Mouse (Mus musculus): ENCODE measurements around the gene Hoxa11.

Gene Hoxa11

DNA sequence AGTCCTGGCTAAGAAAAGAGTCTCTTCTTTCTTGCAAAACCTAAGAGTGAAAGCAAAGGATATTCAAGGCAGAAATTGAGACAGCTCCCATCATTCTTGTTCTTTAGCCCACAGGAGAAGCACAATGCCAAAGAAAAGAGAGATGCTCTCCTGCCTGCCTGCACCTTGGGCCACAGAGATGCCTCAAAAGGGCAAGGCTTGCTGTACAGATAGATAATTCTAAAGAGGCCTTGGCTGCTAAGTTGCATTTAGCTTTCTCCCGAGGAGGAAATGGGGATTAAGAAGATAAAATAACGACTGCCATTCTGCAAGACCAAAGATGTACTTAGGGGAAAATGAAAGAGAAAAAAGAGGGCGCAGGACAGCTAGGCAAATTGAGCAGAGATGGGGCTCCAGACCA, 1.3 kb upstream of the Hoxa11 start:
- DNase-seq, result no peak

- no peak for DNase-seq
Measured at GRCm38 (mm10) chr6:52246403-52246803, 793 bp upstream of the Hoxa11 start.

GRCm38 (mm10) chr6:52245040-52245756, 412 bp downstream of the Hoxa11 start:
- no peak for DNase-seq

DNA sequence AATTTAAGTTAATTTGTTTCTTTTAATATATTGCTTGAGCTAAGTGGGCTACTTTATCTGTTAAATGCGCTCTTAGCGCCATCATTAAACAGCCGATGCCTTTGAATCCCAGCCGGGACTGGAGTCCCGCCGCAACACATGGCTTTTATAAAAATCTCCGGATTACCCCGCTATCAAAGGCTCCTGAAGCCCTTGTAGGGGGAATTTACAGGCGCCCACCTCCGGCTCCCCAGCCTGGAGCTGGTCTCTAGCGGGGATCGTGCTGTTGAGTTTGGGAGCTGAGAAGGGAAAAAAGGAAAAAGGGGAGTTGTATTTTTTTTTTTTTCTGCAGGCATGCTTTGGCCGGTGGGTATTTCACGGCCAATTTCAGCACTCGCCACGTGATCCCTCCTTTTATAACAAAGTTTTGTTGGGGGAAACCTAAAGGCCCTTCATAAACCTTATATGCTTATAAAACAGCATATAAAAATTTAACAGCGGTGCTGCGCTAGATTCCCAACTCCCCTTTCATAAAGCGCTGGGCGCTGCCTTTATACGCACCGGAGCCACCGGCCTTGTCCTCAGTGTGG, 1.1 kb downstream of the Hoxa11 start:
- DNase-seq, result no peak

- no peak for DNase-seq
Measured at GRCm38 (mm10) chr6:52243681-52244121, 1.9 kb downstream of the Hoxa11 start.

- DNase-seq, result no peak
Measured at GRCm38 (mm10) chr6:52242801-52243332, 2.7 kb downstream of the Hoxa11 start.

DNA sequence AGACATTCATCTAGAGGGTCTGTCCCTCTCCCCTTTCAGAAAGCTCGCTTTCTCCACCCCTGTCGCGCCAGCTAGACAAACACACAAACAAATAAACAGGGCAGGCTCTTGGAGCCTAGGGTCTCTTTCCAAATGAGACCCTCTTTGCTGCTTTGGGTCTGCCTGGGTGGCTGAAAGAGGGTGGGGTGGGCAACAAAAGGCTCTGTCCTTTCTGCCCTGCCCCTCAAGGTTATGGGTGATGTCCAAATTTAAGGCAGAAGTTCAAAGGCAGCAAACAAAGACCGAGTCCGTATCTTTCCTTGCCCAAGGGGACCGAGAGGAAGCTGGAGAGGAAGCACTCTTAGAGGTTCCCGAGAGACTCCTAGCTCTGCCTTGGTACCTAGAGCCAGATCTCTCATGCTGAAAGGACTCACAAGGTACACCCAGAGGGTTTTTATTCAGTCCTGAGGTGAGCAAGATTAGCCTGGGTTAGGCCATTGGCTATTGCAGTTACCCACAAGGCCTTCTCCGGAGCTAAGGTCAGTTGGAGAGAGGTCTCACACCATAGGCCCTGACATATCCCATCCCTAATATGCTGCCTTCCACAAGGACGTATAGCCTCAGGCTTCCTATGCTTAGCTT, 4.5 kb downstream of the Hoxa11 start:
- DNase-seq, result no peak

DNA sequence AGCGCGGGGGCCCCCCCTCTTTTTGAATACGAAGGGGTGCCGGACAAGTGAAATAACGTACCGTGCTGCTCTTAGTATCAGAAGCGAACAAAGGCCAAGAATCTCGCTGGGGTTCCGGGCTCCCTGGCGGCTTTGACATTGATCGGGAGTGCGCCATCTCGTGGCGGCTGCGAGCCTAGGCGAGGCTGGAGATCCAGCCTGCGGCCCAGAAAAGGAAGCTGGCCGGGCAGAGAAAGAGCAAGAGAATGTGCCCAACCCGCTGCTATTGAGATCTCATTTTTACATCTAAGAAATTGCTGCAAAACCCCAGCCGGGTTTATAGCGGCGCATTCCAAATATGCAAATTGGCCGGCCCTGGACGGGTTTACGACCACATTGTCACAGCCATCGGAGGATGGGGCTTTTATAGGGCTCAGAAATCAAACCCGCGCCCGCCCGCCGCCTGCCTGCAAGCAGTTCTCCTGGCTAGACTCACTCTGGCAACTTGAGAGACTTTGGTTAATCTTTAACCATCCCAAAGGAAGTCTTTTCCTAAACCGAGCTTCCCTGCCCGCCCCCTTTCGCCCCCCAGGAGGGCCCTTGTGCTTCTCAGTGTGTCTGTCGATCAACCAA, 5.1 kb downstream of the Hoxa11 start, which contains the start of gene Hoxa10:
Gene Hoxa10, minus strand, starts transcription at position 466 of the 612 bp plus-strand sequence.
- DNase-seq, result no peak

- DNase-seq, result no peak
Measured at GRCm38 (mm10) chr6:52239625-52240388, 5.8 kb downstream of the Hoxa11 start.

GRCm38 (mm10) chr6:52238976-52239375, 6.6 kb downstream of the Hoxa11 start:
- DNase-seq, result no peak

DNA sequence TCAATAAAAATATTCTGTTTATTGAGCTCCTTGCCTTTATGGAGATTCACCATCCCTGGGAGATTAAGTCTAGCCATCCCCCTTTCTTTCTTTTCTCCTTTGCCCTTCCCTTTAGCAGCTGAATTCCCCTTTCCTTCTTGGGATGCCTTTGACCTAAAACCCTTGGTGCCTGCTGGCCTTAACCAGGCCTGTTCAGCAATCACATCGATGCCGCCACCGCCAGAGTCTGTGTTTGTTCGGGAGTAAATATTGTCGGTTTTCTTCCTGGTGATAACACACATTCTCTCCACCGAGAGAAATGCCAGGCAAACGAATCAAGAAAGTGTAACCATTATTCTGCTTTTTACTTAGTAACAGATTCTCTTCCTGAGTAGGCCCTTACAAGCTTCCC, 7.5 kb downstream of the Hoxa11 start:
- no peak for DNase-seq

DNA sequence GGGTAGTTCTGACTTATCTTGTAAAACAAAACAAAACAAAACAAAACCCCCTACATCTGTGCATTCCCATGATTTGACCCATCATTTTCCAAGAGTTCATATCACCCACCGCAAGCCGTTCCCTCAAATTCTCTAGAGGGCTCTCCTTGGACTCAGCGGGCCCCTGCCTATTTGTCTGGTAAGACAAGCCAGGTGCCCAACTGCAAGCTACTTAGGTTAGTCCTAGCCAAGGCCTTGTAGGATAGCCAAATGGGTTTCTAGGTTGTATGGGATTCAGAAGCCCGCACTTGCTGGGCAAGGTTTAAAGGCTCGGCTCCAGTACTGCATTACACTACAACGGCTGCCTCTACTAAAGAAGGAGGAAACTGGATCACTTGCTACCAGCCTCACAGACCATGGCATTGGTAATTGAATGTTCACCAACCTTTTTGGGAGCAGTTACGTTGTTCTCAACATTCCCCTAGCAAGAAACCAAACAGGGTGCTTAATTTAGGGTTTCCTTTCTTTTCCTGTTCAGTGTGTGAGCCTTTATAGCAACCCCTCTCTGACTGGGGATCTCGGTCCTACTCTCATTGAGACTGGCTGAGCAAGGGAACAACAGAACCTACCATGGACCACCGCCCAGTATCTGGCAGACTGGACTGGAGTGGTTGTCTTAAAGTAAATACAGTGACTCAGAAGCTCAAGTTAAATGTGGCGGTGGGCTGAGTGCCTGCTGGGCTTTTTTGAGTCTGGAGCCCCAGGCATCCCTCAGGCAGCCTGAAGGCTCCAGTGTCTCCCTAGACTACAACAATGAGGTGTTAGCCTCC, 8.1 kb downstream of the Hoxa11 start:
- DNase-seq, result no peak

DNA sequence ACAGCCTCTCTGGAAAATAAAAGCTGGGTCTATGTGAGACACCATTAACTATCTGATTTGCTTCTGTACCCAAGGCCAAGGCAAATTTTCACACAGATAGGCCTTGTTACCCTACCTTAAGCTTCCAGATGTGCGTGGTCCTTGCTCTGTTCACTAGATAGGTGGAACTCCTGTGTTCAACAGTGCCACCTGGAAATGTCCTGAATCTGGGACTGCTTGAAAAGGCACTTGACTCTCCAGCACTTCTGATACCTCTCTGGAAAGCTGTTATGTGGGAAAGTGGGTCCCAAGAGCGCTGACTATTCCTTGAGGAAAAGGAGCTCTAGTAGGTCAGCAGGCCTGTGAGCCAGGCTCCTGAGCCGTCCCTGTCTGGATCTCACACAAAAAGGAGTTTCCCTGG, 8.8 kb downstream of the Hoxa11 start:
- DNase-seq, result no peak

DNA sequence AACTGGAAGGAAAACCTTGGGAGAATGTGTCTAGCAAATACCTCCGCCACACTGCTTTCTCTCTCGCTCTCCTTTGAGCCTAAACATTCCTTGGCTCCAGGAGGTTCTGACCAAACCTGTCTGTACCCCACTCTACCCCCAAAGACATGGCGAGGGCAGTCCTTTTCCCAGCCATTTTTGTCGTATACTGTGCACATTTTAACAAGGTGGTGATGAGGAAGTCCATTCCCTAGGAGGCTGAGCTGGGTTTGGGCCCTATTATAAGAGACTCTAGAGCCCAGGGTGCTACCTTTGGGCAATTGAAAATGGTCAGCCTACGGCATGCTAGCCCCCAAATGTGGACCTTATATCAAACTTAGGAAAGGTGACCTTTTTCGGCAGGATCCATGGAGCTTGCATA, 9.7 kb downstream of the Hoxa11 start:
- DNase-seq, result no peak

- no peak for DNase-seq
Measured at GRCm38 (mm10) chr6:52235267-52235666, 10.3 kb downstream of the Hoxa11 start.

GRCm38 (mm10) chr6:52234428-52235140, 11.0 kb downstream of the Hoxa11 start:
- no peak for DNase-seq

GRCm38 (mm10) chr6:52233546-52234427, 11.8 kb downstream of the Hoxa11 start:
- no peak for DNase-seq

- DNase-seq, result no peak
Measured at GRCm38 (mm10) chr6:52232984-52233545, 12.5 kb downstream of the Hoxa11 start.

- DNase-seq, result no peak
Measured at GRCm38 (mm10) chr6:52232568-52232965, 13.0 kb downstream of the Hoxa11 start.
